ENCODE assay signal across 7 mouse cellular contexts in the genomic region with DNA sequence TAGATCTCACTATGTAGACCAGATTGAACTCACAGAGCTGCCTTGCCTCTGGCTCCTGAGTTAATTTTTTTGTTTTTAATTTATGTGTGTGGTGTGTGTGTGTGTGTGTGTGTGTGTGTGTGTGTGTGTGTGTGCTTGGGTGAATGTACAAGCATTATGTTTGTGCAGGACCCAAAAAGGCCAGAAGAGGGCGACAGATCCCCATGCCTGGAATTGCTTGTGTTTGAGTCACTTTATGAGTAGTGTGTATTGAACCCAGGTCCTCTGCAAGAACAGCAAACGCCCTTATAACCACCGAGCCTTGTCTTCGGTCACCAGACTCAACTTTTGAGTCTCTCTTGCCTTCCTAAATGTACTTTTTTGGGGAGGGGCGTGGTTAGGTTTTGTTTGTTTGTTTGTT. TPM values are rescaled to one million over a fixed set of nuclear protein-coding genes. Genes with fewer than 3 reads are reported as not detected.
DNase-seq lines count a peak whose midpoint lies in the region; ATAC-seq and TF ChIP-seq lines count a peak whose summit lies in the region.

No protein-coding gene starts in this region.

- H3K27ac ChIP-seq in intestine, embryonic 14.5 days (ENCODE audit: low read depth), result no peak overlapping the region
- no peak overlapping the region for H3K27ac ChIP-seq in intestine, embryonic 15.5 days
- no peak overlapping the region for H3K27ac ChIP-seq in cortical plate, adult 2 months (ENCODE audit: insufficient read depth, low read length)

- 0 out of 2 replicates have a peak, but pooled peaks cover 4% of the 10 kb centered on the region for H3K36me3 ChIP-seq in intestine, embryonic 14.5 days (ENCODE audit: control insufficient read depth, insufficient read depth, low read length)
- no peaks in the 10 kb centered on the region for H3K36me3 ChIP-seq in intestine, embryonic 15.5 days
- H3K36me3 ChIP-seq in G1E (replicated peaks), result peaks cover 1% of the 10 kb centered on the region

- no peak for ATAC-seq in intestine, embryonic 14.5 days (replicated peaks; ENCODE audit: low FRiP score, low TSS enrichment, low read depth)
- no peak for ATAC-seq in intestine, embryonic 15.5 days
- no peak for ATAC-seq in G1E (ENCODE audit: extremely low read depth, insufficient number of reproducible peaks, low FRiP score, poor library complexity, severe bottlenecking)

- no peak for TF ChIP-seq POLR2A in cortical plate, adult 2 months (IDR thresholded peaks at IDR 0.05; ENCODE audit: extremely low read depth, insufficient read depth, low read length)

- no peaks in the 10 kb centered on the region for H3K27me3 ChIP-seq in intestine, embryonic 14.5 days (replicated peaks; ENCODE audit: control insufficient read depth, insufficient read depth, low read length)
- no peaks in the 10 kb centered on the region for H3K27me3 ChIP-seq in intestine, embryonic 15.5 days (replicated peaks)
- H3K27me3 ChIP-seq in G1E (ENCODE audit: insufficient read depth, low read length), result peaks cover 8% of the 10 kb centered on the region; the same call in 1 of the 2 replicates

- 65% methylated on average over 5 of the region's 5 CpGs for WGBS in intestine, embryonic 14.5 days
- WGBS in intestine, embryonic 15.5 days, result 65% methylated on average over 5 of the region's 5 CpGs

- no peak overlapping the region for H3K4me3 ChIP-seq in intestine, embryonic 14.5 days (ENCODE audit: low read depth, low read length)
- no peak overlapping the region for H3K4me3 ChIP-seq in intestine, embryonic 15.5 days (replicated peaks)
- no peak overlapping the region for H3K4me3 ChIP-seq in G1E (ENCODE audit: low read depth, low read length)
- no peak overlapping the region for H3K4me3 ChIP-seq in cortical plate, adult 2 months (ENCODE audit: insufficient read depth, low read length)

- no peak overlapping the region for H3K9ac ChIP-seq in intestine, embryonic 14.5 days (ENCODE audit: low read length)
- H3K9ac ChIP-seq in intestine, embryonic 15.5 days, result no peak overlapping the region

- no peak overlapping the region for H3K4me2 ChIP-seq in intestine, embryonic 14.5 days (ENCODE audit: low read length)
- no peak overlapping the region for H3K4me2 ChIP-seq in intestine, embryonic 15.5 days (replicated peaks)

- peak; percentile 83 for DNase-seq in intestine, embryonic 14.5 days (ENCODE audit: low spot score)
- DNase-seq in B cell, adult 2 months, result peak; percentile 68 to 69
- no peak for DNase-seq in G1E (ENCODE audit: low spot score)
- peak; percentile 73 to 75 for DNase-seq in layer of hippocampus, postnatal 10 days (ENCODE audit: low spot score in 2 of 2)
- DNase-seq in retina, postnatal 7 days (ENCODE audit: low read depth, low spot score), result peak; percentile 43

- peaks cover 6% of the 10 kb centered on the region; the same call in 1 of the 2 replicates for H3K4me1 ChIP-seq in intestine, embryonic 14.5 days (replicated peaks; ENCODE audit: control insufficient read depth, insufficient read depth, low read length)
- peaks cover 5% of the 10 kb centered on the region for H3K4me1 ChIP-seq in intestine, embryonic 15.5 days (replicated peaks)
- H3K4me1 ChIP-seq in G1E (ENCODE audit: insufficient read depth, low read depth, low read length), result peaks cover 3% of the 10 kb centered on the region; the same call in 1 of the 2 replicates
- no peaks in the 10 kb centered on the region for H3K4me1 ChIP-seq in cortical plate, adult 2 months (ENCODE audit: control insufficient read depth, insufficient read depth, low read length)

- H3K9me3 ChIP-seq in intestine, embryonic 14.5 days (ENCODE audit: control insufficient read depth, low read length), result no peaks in the 10 kb centered on the region
- H3K9me3 ChIP-seq in intestine, embryonic 15.5 days, result no peaks in the 10 kb centered on the region
- H3K9me3 ChIP-seq in G1E (replicated peaks), result no peaks in the 10 kb centered on the region

- TF ChIP-seq CTCF in G1E (IDR thresholded peaks at IDR 0.05; ENCODE audit: low read depth, low read length), result peak; percentile 60
- TF ChIP-seq CTCF in cortical plate, adult 2 months (IDR thresholded peaks at IDR 0.05; ENCODE audit: extremely low read depth, insufficient read depth, low read length), result peak; percentile 63

RNA-seq across cellular contexts. Expression of a gene that starts 23.4 kb away (rescaled TPM):
- polyA plus RNA-seq in intestine, embryonic 14.5 days (2014; fragmentation: Nextera tagmentation; extraction: Ambion mirVana), result 75.5 and 84.2 TPM in 2 replicates
- 50.6 and 57.6 TPM in 2 replicates for polyA plus RNA-seq in intestine, embryonic 15.5 days (2015; fragmentation: Nextera tagmentation; extraction: Ambion mirVana)
- total RNA-seq in G1E (2014; fragmentation: Nextera tagmentation), result 88.9 and 122 TPM in 2 replicates
- total RNA-seq in G1E (2017), result 64.6 and 78.6 TPM in 2 replicates
- polyA plus RNA-seq in G1E (2012), result 4.1 and 8.2 TPM in 2 replicates
- 46.0 and 47.5 TPM in 2 replicates for polyA plus RNA-seq in cortical plate, adult 2 months (2012; rRNA removed)
- total RNA-seq in layer of hippocampus, postnatal 10 days (2021), result 10 to 100 TPM; 29.0 to 31.0 TPM

RNA-seq across cellular contexts. Expression of a gene that starts 23.4 kb away (rescaled TPM):
- 99.2 and 99.6 TPM in 2 replicates for polyA plus RNA-seq in intestine, embryonic 14.5 days (2014; fragmentation: Nextera tagmentation; extraction: Ambion mirVana)
- polyA plus RNA-seq in intestine, embryonic 15.5 days (2015; fragmentation: Nextera tagmentation; extraction: Ambion mirVana), result 85.0 and 88.3 TPM in 2 replicates
- total RNA-seq in G1E (2014; fragmentation: Nextera tagmentation) (43.9 and 72.5 TPM in 2 replicates), G1E (2017) (46.8 and 50.9 TPM in 2 replicates)
- 10.3 and 12.0 TPM in 2 replicates for polyA plus RNA-seq in G1E (2012)
- 32.6 and 32.9 TPM in 2 replicates for polyA plus RNA-seq in cortical plate, adult 2 months (2012; rRNA removed)
- total RNA-seq in layer of hippocampus, postnatal 10 days (2021), result 10 to 100 TPM; 42.4 to 49.1 TPM

RNA-seq across cellular contexts. Expression of a gene that starts 26.0 kb away (rescaled TPM):
- polyA plus RNA-seq in intestine, embryonic 14.5 days (2014; fragmentation: Nextera tagmentation; extraction: Ambion mirVana), result 44.0 and 46.6 TPM in 2 replicates
- 57.8 and 59.3 TPM in 2 replicates for polyA plus RNA-seq in intestine, embryonic 15.5 days (2015; fragmentation: Nextera tagmentation; extraction: Ambion mirVana)
- 22.2 and 23.9 TPM in 2 replicates for total RNA-seq in G1E (2014; fragmentation: Nextera tagmentation)
- total RNA-seq in G1E (2017), result 21.1 and 22.2 TPM in 2 replicates
- polyA plus RNA-seq in G1E (2012), result 7.5 and 7.8 TPM in 2 replicates
- polyA plus RNA-seq in cortical plate, adult 2 months (2012; rRNA removed), result 46.2 and 48.0 TPM in 2 replicates
- 10 to 100 TPM; 46.7 to 51.6 TPM for total RNA-seq in layer of hippocampus, postnatal 10 days (2021)

RNA-seq across cellular contexts. Expression of a gene that starts 49.7 kb away (rescaled TPM):
- 15.2 and 16.1 TPM in 2 replicates for polyA plus RNA-seq in intestine, embryonic 14.5 days (2014; fragmentation: Nextera tagmentation; extraction: Ambion mirVana)
- polyA plus RNA-seq in intestine, embryonic 15.5 days (2015; fragmentation: Nextera tagmentation; extraction: Ambion mirVana), result 13.9 and 15.9 TPM in 2 replicates
- total RNA-seq in G1E (2014; fragmentation: Nextera tagmentation) (25.6 and 26.0 TPM in 2 replicates), G1E (2017) (21.7 and 21.8 TPM in 2 replicates)
- polyA plus RNA-seq in G1E (2012), result 17.5 and 23.1 TPM in 2 replicates
- polyA plus RNA-seq in cortical plate, adult 2 months (2012; rRNA removed), result 40.3 and 42.4 TPM in 2 replicates
- 10 to 100 TPM; 26.4 to 30.2 TPM for total RNA-seq in layer of hippocampus, postnatal 10 days (2021)
